Mouse (Mus musculus): ENCODE data around the gene Wdr18. TPM values are rescaled to one million over a fixed set of nuclear protein-coding genes. Genes with fewer than 3 reads are reported as not detected.

Wdr18 gene
- polyA plus RNA-seq, 1 experiment from 2014 or later: 44.0 TPM

DNA sequence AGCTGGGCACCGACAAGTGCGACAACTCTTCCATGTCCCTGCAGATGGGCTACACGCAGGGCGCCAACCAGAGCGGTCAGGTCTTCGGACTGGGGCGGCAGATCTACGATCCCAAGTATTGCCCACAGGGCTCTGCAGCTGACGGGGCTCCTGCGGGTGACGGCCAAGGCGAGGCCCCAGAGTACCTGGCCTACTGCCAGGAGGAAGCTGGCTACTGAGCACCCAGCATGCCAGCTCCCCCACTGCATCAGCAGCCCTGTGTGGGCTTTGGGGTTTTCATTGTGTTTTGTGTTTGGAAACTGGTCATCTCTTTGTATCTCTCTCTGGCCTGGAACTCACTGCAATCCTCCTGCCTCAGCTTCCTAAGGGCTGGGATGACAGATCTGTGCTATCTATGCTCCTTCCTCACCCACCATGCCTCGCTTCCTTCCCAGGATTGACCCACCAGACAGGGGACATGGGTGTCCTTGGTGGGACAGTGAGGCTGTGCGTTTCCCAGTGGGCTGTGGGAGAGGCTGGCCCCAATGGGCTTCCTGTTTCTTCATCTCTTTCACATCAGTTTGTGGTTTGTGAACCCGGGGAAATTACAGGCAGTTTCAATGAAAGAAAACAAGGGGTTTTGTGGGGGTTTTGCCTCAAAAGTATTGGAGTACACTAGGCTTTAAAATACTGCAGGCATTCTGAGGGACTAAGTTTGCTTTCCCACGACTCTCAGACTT is 34.6 kb downstream of the Wdr18 start:
- Histone ChIP-seq H3K27me3 (replicated peaks; ENCODE audit: control insufficient read depth, insufficient read depth, low read length) (no peaks in the 10 kb centered on the region), H3K4me1 (replicated peaks; ENCODE audit: control insufficient read depth, insufficient read depth, low read length) (no peaks in the 10 kb centered on the region), H3K4me3 (ENCODE audit: low read depth, low read length) (no peak overlapping the region), H3K36me3 (ENCODE audit: control insufficient read depth, insufficient read depth) (peaks cover 28% of the 10 kb centered on the region), H3K27ac (ENCODE audit: low read depth, low read length) (no peak overlapping the region), H3K4me2 (replicated peaks; ENCODE audit: low read depth) (no peak overlapping the region), H3K9me3 (ENCODE audit: control insufficient read depth) (no peaks in the 10 kb centered on the region), H3K9ac (ENCODE audit: low read depth, low read length) (no peak overlapping the region)
- no peak for TF ChIP-seq CTCF (IDR thresholded peaks at IDR 0.05; ENCODE audit: low read depth)
- 65% methylated on average over 16 of the region's 16 CpGs for WGBS
- no peak for ATAC-seq

DNA sequence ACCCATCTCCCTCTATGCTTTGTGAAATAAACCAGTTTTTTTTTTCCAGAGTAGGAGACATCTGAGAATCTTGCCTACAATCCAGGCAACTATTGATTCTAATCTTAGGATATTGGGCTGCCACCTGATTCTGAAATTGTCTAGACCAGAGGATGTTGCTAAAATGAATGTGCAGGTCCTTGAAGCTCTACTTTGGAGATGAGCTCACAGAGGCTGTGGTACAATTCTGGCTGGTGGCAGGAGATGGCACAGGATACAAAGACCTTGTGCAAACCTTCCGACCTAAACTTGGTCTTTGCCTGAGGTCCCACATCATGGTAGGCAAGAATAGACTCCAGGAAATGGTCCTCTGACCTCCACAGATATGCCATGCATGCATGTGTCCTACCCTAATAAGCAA is 35.7 kb downstream of the Wdr18 start:
- H3K4me1 ChIP-seq (replicated peaks; ENCODE audit: control insufficient read depth, insufficient read depth, low read length): no peaks in the 10 kb centered on the region
- WGBS: 67% methylated on average over 1 of the region's 1 CpGs
- H3K4me3 ChIP-seq (ENCODE audit: low read depth, low read length): no peak overlapping the region
- no peaks in the 10 kb centered on the region for H3K27me3 ChIP-seq (replicated peaks; ENCODE audit: control insufficient read depth, insufficient read depth, low read length)
- no peak for TF ChIP-seq CTCF (IDR thresholded peaks at IDR 0.05; ENCODE audit: low read depth)
- peaks cover 28% of the 10 kb centered on the region for H3K36me3 ChIP-seq (ENCODE audit: control insufficient read depth, insufficient read depth)
- no peak overlapping the region for H3K27ac ChIP-seq (ENCODE audit: low read depth, low read length)
- H3K4me2 ChIP-seq (replicated peaks; ENCODE audit: low read depth): no peak overlapping the region
- no peak for ATAC-seq
- no peaks in the 10 kb centered on the region for H3K9me3 ChIP-seq (ENCODE audit: control insufficient read depth)
- H3K9ac ChIP-seq (ENCODE audit: low read depth, low read length): no peak overlapping the region

DNA sequence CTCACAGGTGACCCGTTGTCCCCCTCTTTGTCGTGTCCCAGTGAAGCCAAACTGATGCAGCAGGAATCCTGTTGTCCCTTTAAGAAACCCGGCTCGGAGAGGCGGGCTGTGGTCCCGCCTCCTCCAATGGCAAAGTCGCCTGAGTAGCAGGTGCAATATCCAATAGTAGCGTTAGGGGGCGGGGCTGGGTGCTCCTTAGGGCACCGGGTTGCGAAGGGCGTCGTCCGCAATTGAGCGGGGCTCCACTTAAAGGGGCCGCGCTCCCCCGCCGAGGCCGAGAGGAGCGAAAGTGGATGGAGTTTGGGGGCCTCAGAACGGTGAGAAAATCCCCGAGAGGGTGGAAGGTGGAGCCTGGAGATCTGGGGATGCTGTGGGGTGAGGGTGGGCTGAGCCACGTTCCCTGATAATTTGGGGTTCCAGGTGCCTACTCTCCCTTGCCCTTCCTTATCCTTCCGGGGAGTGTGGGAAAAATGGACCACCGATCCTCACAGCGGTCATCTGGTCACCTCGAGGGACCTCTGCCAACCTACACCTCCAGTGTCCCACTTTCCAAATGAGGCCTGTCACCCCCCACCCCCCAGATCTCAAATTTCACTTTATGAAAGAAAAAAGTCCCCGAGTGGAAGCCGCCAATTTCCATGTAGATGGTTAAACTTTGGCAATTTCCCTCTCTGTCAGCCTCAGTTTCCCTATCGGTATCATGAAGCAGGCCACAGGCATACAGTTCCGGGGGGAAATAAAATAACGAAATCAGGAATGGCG is 36.5 kb downstream of the Wdr18 start, which contains the start of gene Abca7:
TSS of gene Abca7 (plus strand) at position 223 of the 762 bp plus-strand sequence.
- Histone ChIP-seq H3K4me3 (ENCODE audit: low read depth, low read length) (peak within 1 kb of the TSS; percentile 55), H3K4me2 (replicated peaks; ENCODE audit: low read depth) (peak within 1 kb of the TSS; percentile 94), H3K4me1 (replicated peaks; ENCODE audit: control insufficient read depth, insufficient read depth, low read length) (no peaks in the 10 kb centered on the region), H3K9ac (ENCODE audit: low read depth, low read length) (peak within 1 kb of the TSS; percentile 57), H3K27me3 (replicated peaks; ENCODE audit: control insufficient read depth, insufficient read depth, low read length) (no peaks in the 10 kb centered on the region), H3K9me3 (ENCODE audit: control insufficient read depth) (no peaks in the 10 kb centered on the region), H3K27ac (ENCODE audit: low read depth, low read length) (peak within 1 kb of the TSS; percentile 23), H3K36me3 (ENCODE audit: control insufficient read depth, insufficient read depth) (peaks cover 33% of the 10 kb centered on the region)
- WGBS: under 1% methylated on average over 34 of the region's 34 CpGs
- peak; percentile 85 for ATAC-seq
- peak; percentile 33; the same call in 1 of the 2 replicates for TF ChIP-seq CTCF (IDR thresholded peaks at IDR 0.05; ENCODE audit: low read depth)

DNA sequence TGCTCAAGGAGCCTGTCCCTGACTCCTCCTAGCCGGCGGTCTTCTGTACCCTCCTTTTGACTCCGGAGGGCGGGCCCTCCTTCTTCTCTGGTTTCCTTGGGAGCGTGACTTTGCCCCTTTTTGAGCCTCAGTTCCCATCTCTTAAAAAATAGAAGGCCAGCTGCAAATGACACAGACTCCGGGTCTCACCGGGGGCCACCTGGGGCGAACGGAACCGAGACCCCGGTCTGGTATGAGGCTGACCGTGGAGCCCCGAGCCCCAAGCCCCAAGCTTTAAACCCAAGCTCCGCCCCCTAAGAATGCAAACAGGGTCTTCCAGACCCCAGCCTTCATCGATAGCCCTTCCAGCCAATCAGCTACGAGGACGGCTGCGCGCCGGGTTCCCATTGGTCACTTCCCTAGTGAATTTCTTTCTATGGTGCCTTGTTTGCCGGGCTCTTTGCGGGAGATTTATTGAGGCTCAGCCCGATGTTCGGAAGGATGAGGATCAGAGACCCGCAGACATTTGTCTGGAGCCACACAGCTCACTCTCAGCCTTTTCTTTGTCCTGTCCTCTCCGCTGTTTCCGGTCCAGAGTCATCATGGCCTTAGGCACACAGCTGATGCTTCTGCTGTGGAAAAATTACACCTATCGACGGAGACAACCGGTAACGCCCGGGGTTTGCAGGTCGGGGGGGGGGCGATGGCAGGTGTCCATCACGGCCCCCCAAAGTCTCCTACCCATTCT is 37.2 kb downstream of the Wdr18 start:
- Histone ChIP-seq H3K9ac (ENCODE audit: low read depth, low read length) (peak overlapping the region; percentile 57), H3K4me2 (replicated peaks; ENCODE audit: low read depth) (peak overlapping the region; percentile 94), H3K9me3 (ENCODE audit: control insufficient read depth) (no peaks in the 10 kb centered on the region), H3K36me3 (ENCODE audit: control insufficient read depth, insufficient read depth) (peaks cover 26% of the 10 kb centered on the region), H3K4me3 (ENCODE audit: low read depth, low read length) (peak overlapping the region; percentile 55), H3K27me3 (replicated peaks; ENCODE audit: control insufficient read depth, insufficient read depth, low read length) (no peaks in the 10 kb centered on the region), H3K27ac (ENCODE audit: low read depth, low read length) (peak overlapping the region; percentile 23; the same call in 1 of the 2 replicates), H3K4me1 (replicated peaks; ENCODE audit: control insufficient read depth, insufficient read depth, low read length) (no peaks in the 10 kb centered on the region)
- ATAC-seq: peak; percentile 23
- TF ChIP-seq CTCF (IDR thresholded peaks at IDR 0.05; ENCODE audit: low read depth): no peak
- WGBS: 2% methylated on average over 35 of the region's 35 CpGs

DNA sequence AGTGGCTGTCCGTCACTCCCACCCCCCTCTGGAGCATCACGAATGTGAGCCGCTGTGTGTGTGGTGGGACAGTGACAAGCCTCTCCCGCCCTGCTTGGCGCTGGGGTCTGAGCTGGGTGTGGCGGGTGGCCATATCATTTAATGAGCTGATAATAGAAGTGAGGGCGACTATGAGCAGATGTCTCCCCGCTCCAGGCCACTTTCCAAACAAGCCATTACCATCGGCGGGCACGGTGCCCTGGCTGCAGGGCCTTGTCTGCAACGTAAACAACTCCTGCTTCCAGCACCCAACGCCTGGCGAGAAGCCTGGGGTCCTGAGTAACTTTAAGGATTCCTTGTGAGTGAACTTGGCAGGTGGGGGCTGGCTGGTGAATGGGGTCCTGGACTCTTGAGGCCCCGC is 37.9 kb downstream of the Wdr18 start:
- no peaks in the 10 kb centered on the region for H3K4me1 ChIP-seq (replicated peaks; ENCODE audit: control insufficient read depth, insufficient read depth, low read length)
- H3K27ac ChIP-seq (ENCODE audit: low read depth, low read length): no peak overlapping the region
- H3K4me2 ChIP-seq (replicated peaks; ENCODE audit: low read depth): peak overlapping the region; percentile 94
- peaks cover 20% of the 10 kb centered on the region for H3K36me3 ChIP-seq (ENCODE audit: control insufficient read depth, insufficient read depth)
- H3K4me3 ChIP-seq (ENCODE audit: low read depth, low read length): peak overlapping the region; percentile 55
- H3K9me3 ChIP-seq (ENCODE audit: control insufficient read depth): no peaks in the 10 kb centered on the region
- H3K9ac ChIP-seq (ENCODE audit: low read depth, low read length): no peak overlapping the region
- no peaks in the 10 kb centered on the region for H3K27me3 ChIP-seq (replicated peaks; ENCODE audit: control insufficient read depth, insufficient read depth, low read length)
- TF ChIP-seq CTCF (IDR thresholded peaks at IDR 0.05; ENCODE audit: low read depth): no peak
- WGBS: 21% methylated on average over 15 of the region's 15 CpGs
- no peak for ATAC-seq

DNA sequence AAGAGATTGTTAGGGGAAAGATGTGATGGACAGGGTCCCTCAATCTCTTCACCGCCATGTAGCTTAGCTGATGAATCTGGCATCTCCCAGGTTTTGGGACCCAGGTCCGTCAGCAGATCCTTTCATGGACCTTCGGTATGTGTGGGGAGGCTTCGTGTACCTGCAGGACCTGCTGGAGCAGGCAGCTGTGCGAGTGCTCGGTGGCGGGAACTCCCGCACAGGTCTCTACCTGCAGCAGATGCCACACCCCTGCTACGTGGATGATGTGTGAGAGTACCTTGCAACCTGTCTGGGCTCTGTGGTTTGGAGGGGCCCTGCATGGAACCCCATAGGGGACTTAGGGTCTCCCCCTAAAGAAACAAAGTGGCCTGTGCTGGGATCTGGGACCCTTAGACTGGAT is 42.0 kb downstream of the Wdr18 start:
- TF ChIP-seq CTCF (IDR thresholded peaks at IDR 0.05; ENCODE audit: low read depth): no peak
- no peak for ATAC-seq
- H3K9ac ChIP-seq (ENCODE audit: low read depth, low read length): no peak overlapping the region
- H3K4me1 ChIP-seq (replicated peaks; ENCODE audit: control insufficient read depth, insufficient read depth, low read length): no peaks in the 10 kb centered on the region
- no peak overlapping the region for H3K4me3 ChIP-seq (ENCODE audit: low read depth, low read length)
- H3K4me2 ChIP-seq (replicated peaks; ENCODE audit: low read depth): no peak overlapping the region
- WGBS: 78% methylated on average over 9 of the region's 9 CpGs
- H3K27me3 ChIP-seq (replicated peaks; ENCODE audit: control insufficient read depth, insufficient read depth, low read length): no peaks in the 10 kb centered on the region
- no peaks in the 10 kb centered on the region for H3K9me3 ChIP-seq (ENCODE audit: control insufficient read depth)
- H3K36me3 ChIP-seq (ENCODE audit: control insufficient read depth, insufficient read depth): peaks cover 5% of the 10 kb centered on the region; the same call in 1 of the 2 replicates
- no peak overlapping the region for H3K27ac ChIP-seq (ENCODE audit: low read depth, low read length)

Measured in intestine, postnatal 0 days (tissue).